Mouse (Mus musculus) retina, embryonic 14.5 days (tissue): ENCODE measurements around the gene Ufc1.
A peak's percentile ranks its signal among the peaks of the same experiment; 100 is the strongest.
"Not testable (repeated sequence)": the region's sequence is repeated elsewhere in the genome, so short reads cannot be mapped to it uniquely, and the experiment has no call there.

Source experiments
- DNase-seq: peaks from one replicate; pipeline ENCODE4 v3.0.0-alpha.2; 2015; ENCODE audit warnings: low spot score

The Ufc1 gene

DNA sequence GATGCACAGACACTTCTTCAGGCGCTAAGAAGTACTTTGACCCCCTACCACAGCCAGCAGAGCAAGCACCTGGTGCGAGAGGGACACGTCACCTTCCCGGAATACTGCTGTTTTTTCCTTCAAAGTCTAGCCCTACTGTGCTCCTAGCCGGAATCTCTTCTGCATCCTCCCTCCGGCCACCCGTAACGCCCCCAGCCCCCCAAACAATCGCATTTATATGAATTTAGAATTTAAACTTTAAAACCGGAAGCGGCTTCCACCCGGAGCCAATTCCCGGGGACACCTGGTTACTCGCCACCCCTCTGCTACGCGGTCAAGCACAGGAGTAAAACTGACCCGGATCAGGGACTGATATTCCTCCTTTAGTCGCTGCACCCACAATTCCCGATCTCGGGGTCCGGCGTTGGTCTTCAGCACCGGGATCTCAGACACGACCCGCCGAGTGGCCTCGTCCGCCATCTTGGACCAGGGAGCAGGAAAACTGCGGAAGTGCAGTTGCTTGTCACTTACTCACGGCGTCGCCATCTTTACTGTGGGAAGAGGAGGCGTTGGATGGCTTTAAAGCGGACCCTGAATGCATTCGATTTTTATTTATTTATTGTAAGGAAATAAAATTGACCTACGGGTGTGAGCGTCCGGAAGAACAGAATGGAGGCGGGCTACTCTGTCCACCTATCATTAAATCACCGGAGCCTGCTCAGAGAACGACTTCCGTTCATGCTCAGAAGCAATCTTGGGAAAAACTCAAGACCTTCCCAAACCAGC is at the start of gene Ufc1:
Ufc1 (minus strand) TSS at position 727 of the 765 bp plus-strand sequence.
- DNase-seq: peak; percentile 88

DNA sequence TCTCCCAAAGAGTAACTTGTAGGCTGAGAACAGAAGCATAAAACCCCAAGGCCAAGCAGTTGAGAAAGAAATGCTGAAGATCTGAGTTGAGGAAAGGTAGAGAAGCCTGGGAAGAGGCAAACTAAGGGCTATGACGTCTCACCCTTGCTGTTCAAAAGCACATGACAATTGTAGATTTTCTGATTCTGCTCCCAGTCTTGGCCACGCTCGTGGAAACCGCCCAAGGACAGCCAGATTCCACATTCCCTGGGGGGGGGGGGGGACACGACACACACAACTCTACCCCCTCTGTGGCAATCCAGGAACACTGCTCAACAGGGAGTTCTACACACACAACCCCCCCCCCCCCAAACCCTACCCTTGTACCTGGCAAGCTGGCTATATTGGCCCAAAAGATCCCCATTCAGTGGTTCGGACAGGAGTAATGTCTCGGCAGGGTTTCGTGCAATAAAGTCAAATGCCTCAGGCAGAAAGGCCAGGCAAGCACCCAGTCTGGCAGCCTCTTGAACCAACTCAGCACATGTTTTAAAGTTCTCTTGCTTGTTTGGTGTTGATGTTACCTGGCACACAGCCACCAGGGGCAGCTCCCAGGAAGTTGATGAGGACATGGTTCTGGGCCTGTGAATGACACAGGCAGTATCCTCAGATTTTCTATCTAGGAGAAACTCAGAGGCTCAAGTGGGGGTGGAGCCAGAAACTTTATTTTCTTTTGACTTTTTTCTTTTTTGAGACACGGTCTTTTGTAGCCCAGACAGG is 49.3 kb upstream of the Ufc1 start:
- peak; percentile 16 for DNase-seq

DNA sequence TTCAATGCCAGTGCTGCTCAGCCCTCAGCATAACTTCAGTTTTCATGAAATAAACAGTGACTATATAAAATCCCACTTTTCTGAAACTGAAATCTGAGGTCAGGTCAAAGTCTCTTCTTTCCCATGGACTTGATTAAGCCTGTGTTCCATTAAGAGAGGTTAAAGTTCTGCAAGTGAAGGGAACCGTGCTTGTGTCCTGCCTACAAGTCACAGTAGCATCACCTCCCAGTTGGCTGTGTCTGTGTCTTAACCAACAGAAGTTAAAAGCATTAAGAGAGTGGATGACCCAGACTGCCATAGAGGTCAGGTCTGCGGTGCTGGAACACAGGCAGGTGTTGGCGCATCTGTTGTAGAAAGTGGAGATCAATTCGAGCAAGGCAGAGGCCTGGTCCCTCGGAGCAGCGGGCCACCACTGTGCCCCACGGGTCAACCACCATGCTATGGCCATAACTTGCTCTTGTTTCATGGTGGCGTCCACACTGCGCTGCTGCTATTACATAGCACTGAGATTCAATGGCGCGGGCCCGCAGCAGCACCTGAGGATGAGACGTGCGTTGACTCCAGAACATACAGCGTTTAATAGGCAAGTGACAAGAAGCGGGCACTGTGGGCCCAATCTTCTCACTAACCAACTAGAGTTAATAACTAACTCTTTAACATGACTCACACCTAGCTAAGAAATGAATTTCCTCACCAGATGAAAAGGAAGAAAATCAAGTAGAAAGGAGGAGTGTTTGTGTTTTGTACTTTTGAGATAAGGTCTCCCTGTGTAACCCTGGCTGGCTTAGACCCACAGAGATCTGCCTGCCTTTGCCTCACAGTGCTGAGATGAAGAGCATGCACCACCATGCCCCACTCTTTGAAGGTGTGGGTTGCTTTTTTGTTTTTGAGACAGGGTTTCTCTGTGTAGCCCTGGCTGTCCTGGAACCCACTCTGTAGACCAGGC is 47.7 kb upstream of the Ufc1 start:
- no peak for DNase-seq

DNA sequence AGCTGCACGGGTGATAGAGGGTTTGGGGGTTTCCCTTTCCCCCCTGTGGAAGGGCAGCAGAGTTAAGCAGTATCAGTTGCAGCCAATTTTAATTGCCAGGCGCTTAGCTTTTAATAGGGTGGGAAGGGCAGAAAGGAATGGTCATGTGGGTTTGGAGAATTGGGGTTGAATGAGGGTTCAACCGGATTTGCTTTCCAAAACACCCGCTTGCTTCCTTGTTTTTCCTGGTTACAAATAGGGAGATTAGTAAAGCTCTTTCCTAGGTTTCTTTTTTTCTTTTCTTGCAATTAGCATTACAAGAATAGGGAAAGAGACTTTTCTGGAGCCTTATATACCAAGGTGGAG is 35.4 kb upstream of the Ufc1 start:
- DNase-seq: no peak

DNA sequence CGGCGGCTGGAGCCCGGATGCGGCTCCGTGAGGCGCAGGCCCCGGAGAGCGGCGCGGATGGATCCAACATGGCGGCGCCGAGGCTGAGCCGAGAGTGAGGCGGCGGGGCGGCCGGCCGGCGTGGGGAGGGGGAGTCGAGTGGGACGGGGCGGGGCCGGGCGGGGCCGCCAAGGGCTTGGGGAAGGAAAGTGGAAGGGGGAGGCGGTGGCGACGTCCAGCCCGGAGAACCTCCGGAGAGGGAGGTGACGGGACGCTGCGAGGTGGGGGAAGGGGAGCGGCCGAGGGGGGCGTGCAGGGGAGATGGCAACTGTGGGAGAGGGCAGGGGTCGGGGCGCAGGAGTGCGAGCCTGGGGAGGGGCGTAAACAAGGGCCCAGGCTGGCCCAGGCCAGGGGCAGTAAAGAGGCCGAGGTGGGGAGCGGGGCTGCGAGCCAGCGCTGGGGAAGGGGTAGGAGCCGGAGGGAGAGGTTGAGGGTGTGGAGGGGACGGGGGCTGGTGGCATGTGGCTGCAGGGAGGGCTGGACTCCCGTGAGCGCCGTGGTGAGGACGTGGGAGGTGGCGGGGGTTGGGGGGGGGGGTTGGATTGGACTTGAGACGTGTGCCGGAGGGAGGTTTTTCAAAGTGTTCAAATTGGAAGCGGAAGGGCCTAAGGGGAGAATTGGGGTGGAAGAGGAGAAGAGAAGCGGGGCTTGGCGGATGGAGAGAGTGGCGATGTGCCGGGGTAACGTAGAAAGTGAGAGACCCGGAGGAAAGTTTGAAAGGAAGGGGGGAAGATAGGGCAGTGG is 34.8 kb upstream of the Ufc1 start:
- DNase-seq: peak; percentile 88

DNA sequence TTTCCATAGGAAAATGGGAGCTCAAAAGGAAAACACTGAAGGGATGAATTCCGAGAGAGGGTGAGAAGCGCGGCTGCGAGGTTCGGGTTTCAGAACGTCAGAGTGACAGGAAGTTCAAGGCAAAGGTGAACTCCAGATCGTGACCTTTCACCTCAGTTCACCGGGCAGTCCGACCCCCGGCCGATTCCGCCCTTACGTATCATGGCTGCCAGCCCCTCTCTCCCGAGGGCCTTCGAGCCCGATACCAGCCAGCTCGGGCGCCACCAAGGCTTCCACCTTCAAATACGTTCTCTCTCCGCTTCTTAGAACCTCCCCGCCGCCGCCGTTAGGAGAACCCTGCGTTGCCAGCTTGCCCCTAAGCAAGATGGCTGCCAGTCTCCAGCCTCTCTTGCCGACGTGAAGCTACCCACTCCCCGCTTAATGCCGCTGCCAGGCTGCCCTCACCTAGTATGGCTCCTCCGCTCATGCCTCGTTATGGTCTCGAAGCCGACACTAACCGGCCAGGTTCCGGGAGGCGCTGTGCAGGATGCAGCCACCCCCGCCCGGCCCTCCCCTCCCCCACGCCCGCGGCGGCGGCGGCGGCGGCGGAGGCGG is 34.1 kb upstream of the Ufc1 start, which contains the start of gene Dedd:
Dedd (plus strand) TSS at position 307 of the 594 bp plus-strand sequence.
- DNase-seq: peak; percentile 89

DNA sequence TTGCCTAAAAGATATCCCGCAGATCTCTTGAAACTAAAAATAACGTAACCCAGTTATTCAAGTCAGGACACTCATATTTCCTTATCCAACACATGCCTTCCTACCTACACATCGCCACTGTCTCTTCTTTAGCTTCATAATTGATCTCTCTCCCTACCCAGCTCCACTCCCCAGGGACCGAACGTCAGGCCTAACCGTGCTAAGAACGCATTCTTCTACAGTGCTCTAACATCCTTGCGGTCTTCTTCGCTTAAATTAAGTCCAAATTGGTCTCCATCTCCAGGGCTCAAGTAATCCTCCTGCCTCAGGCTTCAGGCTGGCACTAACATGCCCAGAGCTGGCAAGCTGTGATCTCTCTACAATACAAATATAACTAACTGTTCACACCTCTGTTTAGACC is 33.4 kb upstream of the Ufc1 start:
- no peak for DNase-seq

DNA sequence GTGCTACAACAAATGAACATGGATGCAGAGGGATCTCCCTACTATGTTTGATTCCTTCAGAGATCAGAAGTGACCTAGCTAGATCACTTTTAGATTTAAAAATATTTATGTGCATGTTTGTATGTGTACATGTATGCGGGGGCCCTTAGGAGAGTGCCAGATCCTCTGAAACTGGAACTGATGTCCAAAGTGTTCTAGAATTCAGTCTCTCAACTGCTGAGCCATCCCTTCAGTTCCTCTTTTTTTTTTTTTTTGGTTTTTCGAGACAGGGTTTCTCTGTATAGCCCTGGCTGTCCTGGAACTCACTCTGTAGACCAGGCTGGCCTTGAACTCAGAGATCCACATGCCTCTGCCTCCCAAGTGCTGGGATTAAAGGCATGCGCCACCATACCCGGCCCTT is 31.8 kb upstream of the Ufc1 start:
- DNase-seq: not testable (repeated sequence)

DNA sequence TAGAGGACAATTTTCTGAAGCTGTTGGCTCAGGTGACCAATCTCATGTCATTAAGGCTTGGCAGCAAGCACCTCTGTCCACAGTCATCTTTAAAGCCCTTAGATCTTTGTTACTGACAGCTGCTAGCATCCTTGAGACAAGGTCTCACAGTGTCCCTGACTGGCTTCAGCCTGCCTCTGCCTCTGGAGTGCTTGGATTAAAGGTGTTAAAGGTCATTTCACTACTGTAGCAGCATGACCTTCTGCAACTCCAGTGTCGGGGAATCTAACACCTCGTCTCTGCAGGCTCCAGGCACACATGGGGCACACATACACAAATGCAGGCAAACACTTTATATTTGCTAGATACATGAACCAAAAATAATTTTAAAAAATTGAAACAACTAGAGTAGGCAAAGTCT is 30.7 kb upstream of the Ufc1 start:
- DNase-seq: no peak

DNA sequence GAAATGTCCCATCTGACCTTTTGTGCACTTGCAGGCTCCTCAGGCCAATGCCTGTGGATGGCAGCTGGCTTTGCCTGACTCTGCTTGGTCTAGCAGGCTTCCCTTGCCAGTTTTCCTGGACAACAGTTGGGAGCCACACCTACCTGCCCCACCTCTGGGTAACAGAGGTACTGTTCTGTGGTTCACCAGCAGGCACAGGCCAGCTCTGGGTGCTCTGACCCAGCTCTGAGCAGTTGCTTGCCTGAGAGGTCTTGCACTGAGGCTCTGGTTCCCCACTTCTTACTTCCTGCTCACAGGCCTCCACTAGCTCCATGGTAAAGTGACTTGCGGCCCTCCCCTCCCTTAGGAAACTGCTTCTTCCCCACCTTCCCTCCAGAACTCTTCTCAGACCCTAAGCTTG is 27.2 kb upstream of the Ufc1 start:
- DNase-seq: no peak

DNA sequence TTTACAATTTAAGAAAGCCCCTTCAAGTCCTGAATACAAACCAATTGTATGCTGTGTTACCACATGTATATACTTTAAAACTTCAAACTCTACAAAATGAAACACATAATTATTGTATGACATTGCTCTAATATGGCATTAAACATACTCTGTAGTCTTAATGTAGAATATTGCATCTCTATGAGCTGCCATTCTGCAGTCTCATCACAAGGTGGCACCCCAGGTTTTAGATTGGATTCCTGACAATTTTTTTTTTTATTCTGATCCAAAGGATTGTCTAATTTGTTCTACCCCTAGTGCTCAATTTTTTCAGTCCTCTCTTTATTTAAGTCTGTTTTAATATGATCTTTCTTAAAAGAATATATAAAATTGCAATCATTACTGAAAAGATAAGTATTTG is 26.6 kb upstream of the Ufc1 start:
- DNase-seq: peak; percentile 76

DNA sequence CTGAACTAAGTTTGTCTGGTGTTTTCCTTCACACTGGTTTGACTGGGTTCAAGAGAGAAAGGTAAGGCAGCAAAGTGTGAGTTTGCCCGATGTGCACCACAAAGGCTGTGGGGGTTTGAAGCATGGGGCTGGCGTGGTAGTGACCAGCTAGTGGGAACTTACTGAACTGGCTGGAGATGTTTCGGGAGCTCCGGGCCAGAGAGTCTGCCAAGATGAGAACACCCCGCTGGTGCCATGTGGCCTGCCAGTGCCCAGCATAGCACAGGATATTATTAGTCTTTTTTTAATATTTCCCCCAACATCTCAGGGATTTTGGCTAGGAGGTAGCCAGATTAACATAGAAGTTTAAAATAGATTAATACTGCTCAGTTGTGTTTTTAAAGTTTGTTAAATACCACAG is 25.3 kb upstream of the Ufc1 start:
- DNase-seq: no peak

DNA sequence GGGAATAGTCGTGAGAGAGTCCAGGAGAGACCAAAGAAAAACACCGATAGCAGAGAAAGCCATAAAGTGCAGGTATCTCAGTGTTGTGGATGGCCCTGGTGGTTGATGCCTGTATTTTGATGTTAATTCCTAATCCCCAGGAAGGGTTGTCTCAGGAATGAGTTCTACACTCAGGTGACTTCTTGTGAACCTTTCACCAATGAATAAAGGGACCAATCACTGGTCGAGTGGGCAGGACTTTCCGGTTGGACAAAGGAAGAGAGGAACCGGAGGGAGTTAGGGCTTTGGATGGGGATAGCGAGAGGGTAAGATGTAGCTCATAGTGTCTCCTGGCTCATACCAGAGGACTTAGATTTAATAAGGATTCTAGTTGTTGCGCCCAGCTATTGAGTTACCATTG is 24.9 kb upstream of the Ufc1 start:
- no peak for DNase-seq

DNA sequence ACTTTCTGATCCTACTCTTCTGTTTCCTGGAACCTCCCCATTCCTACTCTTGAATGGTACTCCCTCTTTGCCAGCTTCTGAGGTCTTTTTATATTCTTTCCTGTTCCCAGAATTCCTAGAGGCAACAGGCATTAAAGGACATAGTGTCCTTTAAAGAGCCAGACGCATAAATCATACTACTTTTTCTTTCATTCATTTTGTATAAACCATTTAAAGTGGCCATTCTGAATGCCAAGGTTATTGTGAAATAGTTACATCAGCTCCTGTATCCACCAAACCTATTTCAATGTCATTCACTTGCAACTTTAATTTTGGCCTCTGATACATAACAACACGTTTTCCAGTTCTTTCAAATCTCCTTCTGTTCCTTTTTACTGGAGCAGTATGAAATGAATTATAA is 14.5 kb upstream of the Ufc1 start:
- no peak for DNase-seq

DNA sequence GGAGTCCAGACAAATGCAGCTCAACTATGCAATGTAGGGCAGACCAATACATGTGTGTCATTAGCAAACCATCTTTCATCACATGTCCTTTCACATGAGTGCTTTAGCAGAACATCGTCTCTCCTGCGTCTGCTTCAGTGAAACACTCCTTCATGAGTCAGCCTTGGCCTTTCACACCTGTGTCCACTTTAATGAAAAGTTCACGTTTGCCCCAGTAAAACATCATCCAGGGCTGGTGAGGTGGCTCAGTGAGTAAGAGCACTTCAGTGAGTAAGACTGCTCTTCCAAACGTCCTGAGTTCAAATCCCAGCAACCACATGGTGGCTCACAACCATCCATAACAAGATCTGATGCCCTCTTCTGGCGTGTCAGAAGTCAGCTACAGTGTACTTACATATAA is 11.3 kb upstream of the Ufc1 start:
- not testable (repeated sequence) for DNase-seq

DNA sequence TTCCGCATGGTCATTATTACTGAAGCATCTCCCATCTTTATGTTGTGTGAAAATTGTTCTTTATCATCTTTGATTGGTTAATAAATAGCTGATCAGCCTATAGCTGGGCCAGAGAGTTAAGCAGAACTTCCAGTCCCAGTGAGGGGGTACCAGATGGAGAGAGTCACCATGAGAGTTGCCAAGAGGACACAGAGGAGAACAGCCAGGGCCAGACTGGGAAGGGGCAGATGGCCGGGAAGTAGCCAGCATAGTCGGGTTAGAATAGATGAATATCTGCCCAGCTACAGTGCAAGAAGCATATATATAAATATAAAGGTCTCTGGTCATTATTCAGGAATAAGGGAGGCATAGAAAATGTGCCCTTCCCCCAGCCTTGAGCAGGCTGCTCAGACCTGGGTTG is 3.4 kb upstream of the Ufc1 start:
- no peak for DNase-seq

DNA sequence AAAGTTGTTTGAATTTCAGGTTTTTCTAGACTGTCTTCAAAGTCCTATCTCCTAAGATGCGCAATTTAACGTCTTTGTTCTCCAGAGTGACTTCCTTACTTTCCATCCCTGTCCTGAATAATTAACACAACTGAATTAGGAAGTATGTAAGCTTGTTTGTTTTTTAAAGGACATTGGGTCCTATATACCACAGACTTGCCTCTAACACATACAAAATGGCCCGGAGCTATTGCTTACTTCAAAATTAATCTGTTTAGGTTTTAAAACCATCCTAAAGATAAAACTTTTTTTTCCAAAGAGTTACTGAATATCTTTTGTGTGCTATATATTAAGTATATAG is 209 bp upstream of the Ufc1 start:
- no peak for DNase-seq

DNA sequence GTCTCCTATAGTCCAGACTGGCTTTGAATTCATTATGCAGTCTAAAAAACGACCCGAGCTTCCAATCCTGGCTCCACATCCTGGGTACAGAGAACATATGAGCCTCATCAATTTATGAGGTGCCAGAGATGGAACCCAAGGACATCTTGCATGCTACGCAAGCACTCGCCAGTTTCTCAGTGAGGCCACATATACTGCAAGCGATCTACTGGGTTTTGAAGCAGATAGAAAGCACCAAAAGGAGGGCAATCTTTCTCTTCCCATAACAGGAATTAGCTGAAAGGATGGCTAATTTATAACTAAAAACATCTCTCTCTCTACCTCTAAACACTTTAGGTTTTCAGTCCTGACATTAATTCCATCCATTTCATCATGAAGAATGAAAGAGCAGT is 922 bp downstream of the Ufc1 start:
- no peak for DNase-seq

DNA sequence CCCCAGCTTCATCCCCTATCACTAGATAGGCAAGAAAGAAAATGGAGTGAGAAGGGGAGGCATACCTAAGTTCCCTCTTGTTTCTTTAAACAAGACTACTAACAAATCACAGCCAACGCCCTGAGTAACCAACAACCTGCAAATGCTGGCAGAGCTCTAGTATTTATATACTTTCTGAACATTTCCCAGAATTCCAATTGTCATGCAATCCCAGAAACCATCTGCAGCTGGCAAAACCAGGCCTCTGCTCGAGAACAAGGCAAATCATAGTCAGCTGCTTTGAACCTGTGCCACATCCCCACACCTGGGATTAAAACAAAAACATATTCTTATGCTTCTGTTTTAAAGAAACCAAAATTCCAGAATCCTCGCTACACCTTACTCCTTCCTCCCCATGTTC is 1.5 kb downstream of the Ufc1 start:
- no peak for DNase-seq

DNA sequence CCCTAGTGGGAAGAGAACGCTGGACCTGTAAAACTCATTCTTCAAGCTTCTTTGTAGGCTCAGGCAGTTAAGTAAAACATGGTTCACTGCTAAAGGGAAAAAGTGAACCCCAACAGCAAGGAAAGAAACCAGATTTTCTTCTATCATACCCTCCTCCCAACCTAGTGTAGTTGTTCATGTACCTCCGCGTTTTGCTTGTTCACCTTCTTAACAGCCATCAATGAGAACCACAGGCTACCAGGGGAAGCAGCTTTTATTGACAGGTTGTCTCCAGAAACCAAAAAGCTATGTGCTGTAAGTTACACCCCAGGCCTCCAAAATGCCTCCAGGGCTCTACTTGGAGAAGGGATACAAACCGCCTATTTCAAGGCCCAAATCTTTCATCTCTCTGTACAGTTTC is 6.5 kb downstream of the Ufc1 start:
- DNase-seq: no peak
